Mouse (Mus musculus): ENCODE results near the gene Ccp110. TPM values are rescaled to one million over a fixed set of nuclear protein-coding genes. Genes with fewer than 3 reads are reported as not detected.

Ccp110 gene
- 9.6 and 9.7 TPM in 2 replicates for polyA plus RNA-seq (2016; fragmentation: Nextera tagmentation; extraction: Ambion mirVana)

- Histone ChIP-seq H3K36me3 (peaks cover 7% of the 10 kb centered on the region; the same call in 1 of the 2 replicates), H3K4me1 (replicated peaks) (peaks cover 9% of the 10 kb centered on the region), H3K4me3 (peak within 1 kb of the TSS; percentile 87), H3K27ac (ENCODE audit: poor library complexity, severe bottlenecking) (no peak within 1 kb of the TSS), H3K27me3 (replicated peaks) (no peaks in the 10 kb centered on the region), H3K9me3 (replicated peaks) (no peaks in the 10 kb centered on the region), H3K4me2 (peak within 1 kb of the TSS; percentile 92), H3K9ac (peak within 1 kb of the TSS; percentile 73)
- under 1% methylated on average over 48 of the region's 48 CpGs for WGBS
- ATAC-seq (ENCODE audit: insufficient number of reproducible peaks, low FRiP score): peak; percentile 97
These were observed at the start of gene Ccp110 for GRCm38 (mm10) chr7:118712228-118713173. Ccp110 (plus strand) TSS chr7:118712552.

GRCm38 (mm10) chr7:118667773-118668172 lies 44.6 kb upstream of the Ccp110 start:
- Histone ChIP-seq H3K27me3 (replicated peaks) (peaks cover 65% of the 10 kb centered on the region), H3K9ac (no peak overlapping the region)

DNA sequence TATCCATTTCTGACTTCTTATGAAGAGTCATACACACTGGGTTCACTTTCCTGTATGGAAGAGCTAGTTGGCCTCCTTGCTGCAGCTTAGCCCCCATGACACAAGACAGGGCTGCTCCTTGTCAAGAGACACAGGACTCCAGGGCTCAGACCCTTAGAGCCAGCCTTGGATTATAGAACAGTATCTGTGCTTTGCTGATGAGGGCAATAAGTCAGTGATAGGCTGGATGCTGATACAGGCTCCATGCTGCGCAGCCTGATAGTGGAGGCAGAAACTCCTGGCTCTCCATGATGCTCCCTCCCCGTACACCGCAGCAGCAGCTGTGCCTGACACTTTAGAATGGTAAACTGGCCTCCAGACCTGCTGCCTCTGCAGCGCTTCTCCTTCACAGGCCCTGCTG lies 42.2 kb upstream of the Ccp110 start:
- Histone ChIP-seq H3K4me2 (no peak overlapping the region), H3K9ac (no peak overlapping the region), H3K9me3 (replicated peaks) (peaks cover 2% of the 10 kb centered on the region), H3K27ac (ENCODE audit: poor library complexity, severe bottlenecking) (no peak overlapping the region), H3K4me1 (replicated peaks) (no peaks in the 10 kb centered on the region), H3K27me3 (replicated peaks) (peaks cover 86% of the 10 kb centered on the region), H3K36me3 (no peaks in the 10 kb centered on the region), H3K4me3 (no peak overlapping the region)
- WGBS: 29% methylated on average over 4 of the region's 4 CpGs
- ATAC-seq (ENCODE audit: insufficient number of reproducible peaks, low FRiP score): no peak

More at GRCm38 (mm10) chr7:118667773-118668172, 44.6 kb upstream of the Ccp110 start:
- H3K4me1 ChIP-seq (replicated peaks): no peaks in the 10 kb centered on the region
- H3K27ac ChIP-seq (ENCODE audit: poor library complexity, severe bottlenecking): no peak overlapping the region
- 84% methylated on average over 2 of the region's 2 CpGs for WGBS
- H3K36me3 ChIP-seq: no peaks in the 10 kb centered on the region
- peaks cover 7% of the 10 kb centered on the region for H3K9me3 ChIP-seq (replicated peaks)
- H3K4me2 ChIP-seq: no peak overlapping the region
- no peak for ATAC-seq (ENCODE audit: insufficient number of reproducible peaks, low FRiP score)
- no peak overlapping the region for H3K4me3 ChIP-seq

DNA sequence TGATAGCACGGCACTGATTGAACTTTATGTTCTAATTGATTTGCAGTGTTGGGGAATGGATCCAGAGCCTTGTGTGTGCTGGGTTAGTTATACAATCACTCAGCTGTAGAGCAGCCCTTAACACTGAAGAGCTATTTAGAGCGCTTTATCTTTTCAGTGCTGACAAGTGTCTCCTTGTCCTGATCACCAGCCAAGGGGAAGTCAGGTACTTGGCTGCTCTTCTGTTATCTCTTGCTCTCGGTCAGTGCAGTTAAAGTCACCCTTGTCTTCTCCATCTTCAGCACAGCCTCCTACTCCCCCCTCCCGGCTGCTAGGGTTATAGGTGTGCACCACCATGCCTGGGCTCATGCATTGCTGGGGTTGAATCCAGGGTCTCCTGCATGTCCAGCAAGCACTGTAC lies 35.5 kb upstream of the Ccp110 start:
- H3K9me3 ChIP-seq (replicated peaks): peaks cover 6% of the 10 kb centered on the region
- no peak overlapping the region for H3K4me3 ChIP-seq
- H3K27me3 ChIP-seq (replicated peaks): peaks cover 67% of the 10 kb centered on the region
- 32% methylated on average over 4 of the region's 4 CpGs for WGBS
- no peak for ATAC-seq (ENCODE audit: insufficient number of reproducible peaks, low FRiP score)
- no peak overlapping the region for H3K27ac ChIP-seq (ENCODE audit: poor library complexity, severe bottlenecking)
- peaks cover 6% of the 10 kb centered on the region for H3K4me1 ChIP-seq (replicated peaks)
- no peak overlapping the region for H3K9ac ChIP-seq
- H3K36me3 ChIP-seq: no peaks in the 10 kb centered on the region
- H3K4me2 ChIP-seq: no peak overlapping the region

- no peak overlapping the region for H3K27ac ChIP-seq (ENCODE audit: poor library complexity, severe bottlenecking)
- no peaks in the 10 kb centered on the region for H3K9me3 ChIP-seq (replicated peaks)
- no peak overlapping the region for H3K9ac ChIP-seq
- peaks cover 53% of the 10 kb centered on the region for H3K36me3 ChIP-seq
- peaks cover 35% of the 10 kb centered on the region for H3K27me3 ChIP-seq (replicated peaks)
- no peak overlapping the region for H3K4me2 ChIP-seq
- no peak for ATAC-seq (ENCODE audit: insufficient number of reproducible peaks, low FRiP score)
- no peaks in the 10 kb centered on the region for H3K4me1 ChIP-seq (replicated peaks)
- no peak overlapping the region for H3K4me3 ChIP-seq
- 25% methylated on average over 5 of the region's 5 CpGs for WGBS
These were observed 24.2 kb upstream of the Ccp110 start for GRCm38 (mm10) chr7:118688199-118688598.

- H3K27me3 ChIP-seq (replicated peaks): peaks cover 29% of the 10 kb centered on the region
- no peak overlapping the region for H3K4me2 ChIP-seq
- ATAC-seq (ENCODE audit: insufficient number of reproducible peaks, low FRiP score): no peak
- H3K9ac ChIP-seq: no peak overlapping the region
- no peaks in the 10 kb centered on the region for H3K4me1 ChIP-seq (replicated peaks)
- no peak overlapping the region for H3K4me3 ChIP-seq
- H3K27ac ChIP-seq (ENCODE audit: poor library complexity, severe bottlenecking): no peak overlapping the region
- no peaks in the 10 kb centered on the region for H3K9me3 ChIP-seq (replicated peaks)
- peaks cover 57% of the 10 kb centered on the region for H3K36me3 ChIP-seq
- WGBS: 80% methylated on average over 7 of the region's 7 CpGs
These were observed 23.3 kb upstream of the Ccp110 start for GRCm38 (mm10) chr7:118689088-118689487.

DNA sequence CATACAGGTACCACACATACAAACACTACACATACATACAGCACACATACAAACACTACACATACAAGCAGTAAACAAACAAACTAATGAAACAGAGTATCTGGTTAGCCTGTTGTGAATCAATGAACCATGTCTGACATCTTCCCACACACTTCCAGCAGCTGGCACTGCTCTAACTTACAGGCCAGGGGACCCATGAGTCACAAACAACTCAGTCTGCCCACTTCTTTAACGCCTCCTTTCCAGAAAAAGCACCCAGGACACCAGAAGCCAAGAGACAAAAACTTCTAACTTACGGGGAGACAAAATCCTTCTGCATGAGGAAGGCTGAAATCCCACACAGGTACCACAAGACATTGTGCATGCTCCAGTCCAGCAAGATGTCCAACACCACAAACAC lies 21.1 kb upstream of the Ccp110 start:
- Histone ChIP-seq H3K36me3 (peaks cover 75% of the 10 kb centered on the region), H3K27ac (ENCODE audit: poor library complexity, severe bottlenecking) (no peak overlapping the region), H3K4me3 (no peak overlapping the region), H3K4me2 (no peak overlapping the region), H3K27me3 (replicated peaks) (0 out of 2 replicates have a peak, but pooled peaks cover 9% of the 10 kb centered on the region), H3K4me1 (replicated peaks) (no peaks in the 10 kb centered on the region), H3K9ac (no peak overlapping the region), H3K9me3 (replicated peaks) (no peaks in the 10 kb centered on the region)
- WGBS: 90% methylated on average over 2 of the region's 2 CpGs
- ATAC-seq (ENCODE audit: insufficient number of reproducible peaks, low FRiP score): no peak

GRCm38 (mm10) chr7:118696146-118696545 lies 16.2 kb upstream of the Ccp110 start:
- Histone ChIP-seq H3K9ac (no peak overlapping the region), H3K27me3 (replicated peaks) (no peaks in the 10 kb centered on the region), H3K4me2 (no peak overlapping the region), H3K4me3 (no peak overlapping the region), H3K36me3 (peaks cover 62% of the 10 kb centered on the region), H3K4me1 (replicated peaks) (no peaks in the 10 kb centered on the region), H3K9me3 (replicated peaks) (no peaks in the 10 kb centered on the region), H3K27ac (ENCODE audit: poor library complexity, severe bottlenecking) (no peak overlapping the region)
- ATAC-seq (ENCODE audit: insufficient number of reproducible peaks, low FRiP score): no peak
- WGBS: 93% methylated on average over 6 of the region's 6 CpGs

DNA sequence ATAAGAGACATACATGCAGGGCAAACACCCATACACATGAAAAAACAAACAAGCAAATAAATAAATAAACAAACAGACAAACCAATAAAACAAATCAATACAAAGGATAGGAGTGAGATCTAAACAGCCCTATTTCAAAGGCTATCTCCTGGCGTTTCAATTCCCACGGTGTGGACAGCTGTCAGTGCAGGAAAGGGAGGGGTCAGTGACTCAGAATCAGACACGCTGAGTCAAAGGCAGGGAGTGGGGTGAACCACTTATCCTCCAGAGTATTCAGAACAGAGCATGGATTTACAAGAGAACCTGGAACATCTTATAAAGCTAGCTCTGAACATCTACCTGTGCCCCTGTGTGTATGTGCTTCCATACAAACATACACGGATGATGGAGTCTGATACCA lies 15.2 kb upstream of the Ccp110 start:
- Histone ChIP-seq H3K9ac (no peak overlapping the region), H3K27ac (ENCODE audit: poor library complexity, severe bottlenecking) (no peak overlapping the region), H3K36me3 (peaks cover 52% of the 10 kb centered on the region), H3K27me3 (replicated peaks) (no peaks in the 10 kb centered on the region), H3K4me2 (no peak overlapping the region), H3K4me1 (replicated peaks) (no peaks in the 10 kb centered on the region), H3K9me3 (replicated peaks) (no peaks in the 10 kb centered on the region), H3K4me3 (no peak overlapping the region)
- 69% methylated on average over 4 of the region's 4 CpGs for WGBS
- no peak for ATAC-seq (ENCODE audit: insufficient number of reproducible peaks, low FRiP score)

- H3K4me1 ChIP-seq (replicated peaks): peaks cover 7% of the 10 kb centered on the region
- H3K4me2 ChIP-seq: no peak overlapping the region
- no peak overlapping the region for H3K27ac ChIP-seq (ENCODE audit: poor library complexity, severe bottlenecking)
- H3K9ac ChIP-seq: no peak overlapping the region
- no peaks in the 10 kb centered on the region for H3K9me3 ChIP-seq (replicated peaks)
- no peaks in the 10 kb centered on the region for H3K27me3 ChIP-seq (replicated peaks)
- no peak overlapping the region for H3K4me3 ChIP-seq
- WGBS: 93% methylated on average over 9 of the region's 9 CpGs
- H3K36me3 ChIP-seq: peaks cover 50% of the 10 kb centered on the region
- ATAC-seq (ENCODE audit: insufficient number of reproducible peaks, low FRiP score): no peak
These were observed 13.5 kb upstream of the Ccp110 start for GRCm38 (mm10) chr7:118698882-118699281.

- Histone ChIP-seq H3K4me1 (replicated peaks) (peaks cover 25% of the 10 kb centered on the region), H3K36me3 (peaks cover 14% of the 10 kb centered on the region), H3K27ac (ENCODE audit: poor library complexity, severe bottlenecking) (no peak overlapping the region), H3K9ac (no peak overlapping the region), H3K4me2 (no peak overlapping the region), H3K27me3 (replicated peaks) (no peaks in the 10 kb centered on the region), H3K4me3 (no peak overlapping the region), H3K9me3 (replicated peaks) (no peaks in the 10 kb centered on the region)
- 85% methylated on average over 15 of the region's 15 CpGs for WGBS
- ATAC-seq (ENCODE audit: insufficient number of reproducible peaks, low FRiP score): no peak
These were observed 9.2 kb upstream of the Ccp110 start for GRCm38 (mm10) chr7:118703144-118703561.

All from heart, embryonic 12.5 days (tissue).